Comparison of ENCODE assay signal across 20 mouse cellular contexts in the genomic region with DNA sequence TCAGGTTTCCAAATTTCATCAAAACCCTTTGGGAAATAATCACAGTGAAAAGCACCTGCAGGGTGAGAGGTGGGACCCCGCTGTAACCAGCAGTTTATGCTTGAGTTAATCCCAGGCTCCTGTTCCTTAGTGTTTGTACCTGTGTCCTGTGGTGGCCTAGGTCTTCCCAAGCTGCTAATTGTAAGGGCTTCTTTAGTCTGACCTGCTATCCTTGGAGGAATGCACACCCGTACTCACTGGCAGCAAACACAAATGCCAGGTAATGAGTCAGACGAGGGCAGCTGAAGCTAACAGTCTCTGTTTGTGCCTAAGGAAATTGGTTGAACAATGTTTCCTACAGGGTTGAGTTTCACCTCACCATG. TPM values are rescaled to one million over a fixed set of nuclear protein-coding genes. Genes with fewer than 3 reads are reported as not detected.
A peak's percentile ranks its signal among the peaks of the same experiment; 100 is the strongest.
DNase-seq lines count a peak whose midpoint lies in the region; ATAC-seq lines count a peak whose summit lies in the region.
"Had no signal": no experiment of that assay in that cellular context is flagged by ENCODE, and none has a peak within 500 bp of the region (broad histone marks: within the 10 kb centered on the region; RNA-seq: fewer than 3 reads in every experiment).

No protein-coding gene starts in this region.

- no peak overlapping the region for H3K4me3 ChIP-seq in heart, embryonic 11.5 days (ENCODE audit: low read depth, low read length)
- no peak overlapping the region for H3K4me3 ChIP-seq in heart, embryonic 10.5 days
- H3K4me3 ChIP-seq in heart, embryonic 15.5 days, result no peak overlapping the region
- H3K4me3 ChIP-seq: embryonic facial prominence, embryonic 12.5 days; forebrain, embryonic 12.5 days; hindbrain, embryonic 12.5 days had no signal

- no peaks in the 10 kb centered on the region for H3K36me3 ChIP-seq in heart, embryonic 11.5 days (ENCODE audit: control insufficient read depth, insufficient read depth, low read length)
- H3K36me3 ChIP-seq in heart, embryonic 10.5 days, result no peaks in the 10 kb centered on the region
- H3K36me3 ChIP-seq in heart, embryonic 15.5 days, result no peaks in the 10 kb centered on the region
- H3K36me3 ChIP-seq: embryonic facial prominence, embryonic 12.5 days; forebrain, embryonic 12.5 days; hindbrain, embryonic 12.5 days had no signal

- H3K27me3 ChIP-seq in heart, embryonic 11.5 days (ENCODE audit: control insufficient read depth, insufficient read depth, low read length), result no peaks in the 10 kb centered on the region
- H3K27me3 ChIP-seq in heart, embryonic 10.5 days (ENCODE audit: insufficient read depth, poor library complexity, severe bottlenecking), result no peaks in the 10 kb centered on the region
- H3K27me3 ChIP-seq in heart, embryonic 15.5 days, result no peaks in the 10 kb centered on the region
- H3K27me3 ChIP-seq: embryonic facial prominence, embryonic 12.5 days; forebrain, embryonic 12.5 days; hindbrain, embryonic 12.5 days had no signal

- DNase-seq in gastrocnemius, adult 18-20 months (ENCODE audit: low spot score), result peak; percentile 34
- no peak for DNase-seq in gastrocnemius, postnatal 10 days
- no peak for DNase-seq in heart, embryonic 10.5 days (ENCODE audit: low spot score)
- DNase-seq in heart, postnatal 10 days, result peak; percentile 26 to 30
- no peak for DNase-seq in kidney, postnatal 25 days
- DNase-seq: adrenal gland, postnatal 10 days; cerebellum, adult 11 months; cerebellum, adult 8-10 months; cerebellum, postnatal 14 days; embryo, embryonic 11 days; kidney, adult 9 months had no signal

- no peak overlapping the region for H3K9ac ChIP-seq in heart, embryonic 11.5 days (ENCODE audit: low read depth, low read length)
- no peak overlapping the region for H3K9ac ChIP-seq in heart, embryonic 15.5 days
- H3K9ac ChIP-seq: embryonic facial prominence, embryonic 12.5 days; forebrain, embryonic 12.5 days; hindbrain, embryonic 12.5 days had no signal

- no peaks in the 10 kb centered on the region for H3K9me3 ChIP-seq in heart, embryonic 11.5 days (replicated peaks; ENCODE audit: control insufficient read depth, low read length)
- no peaks in the 10 kb centered on the region for H3K9me3 ChIP-seq in heart, embryonic 10.5 days
- no peaks in the 10 kb centered on the region for H3K9me3 ChIP-seq in heart, embryonic 15.5 days (replicated peaks)
- H3K9me3 ChIP-seq: embryonic facial prominence, embryonic 12.5 days; forebrain, embryonic 12.5 days; hindbrain, embryonic 12.5 days had no signal

- H3K4me1 ChIP-seq in heart, embryonic 11.5 days (ENCODE audit: control insufficient read depth, insufficient read depth, low read length), result peaks cover 14% of the 10 kb centered on the region
- H3K4me1 ChIP-seq in heart, embryonic 10.5 days, result peaks cover 25% of the 10 kb centered on the region
- H3K4me1 ChIP-seq in heart, embryonic 15.5 days (replicated peaks), result peaks cover 24% of the 10 kb centered on the region
- H3K4me1 ChIP-seq: embryonic facial prominence, embryonic 12.5 days; forebrain, embryonic 12.5 days; hindbrain, embryonic 12.5 days had no signal

- intact Hi-C loops in heart, postnatal 10 days (cut with DNase I), result no loop called here

- H3K4me2 ChIP-seq in heart, embryonic 11.5 days, result no peak overlapping the region
- H3K4me2 ChIP-seq in heart, embryonic 15.5 days, result no peak overlapping the region
- H3K4me2 ChIP-seq: embryonic facial prominence, embryonic 12.5 days; forebrain, embryonic 12.5 days; hindbrain, embryonic 12.5 days had no signal

- 60% methylated on average over 3 of the region's 3 CpGs for WGBS in heart, embryonic 11.5 days (ENCODE audit: insufficient replicate concordance)
- WGBS in heart, embryonic 10.5 days, result 56% methylated on average over 3 of the region's 3 CpGs
- WGBS in heart, embryonic 15.5 days, result 49% methylated on average over 3 of the region's 3 CpGs

- no peak for ATAC-seq in heart, embryonic 11.5 days (replicated peaks; ENCODE audit: insufficient number of reproducible peaks, low FRiP score, low TSS enrichment)
- ATAC-seq in heart, embryonic 15.5 days (replicated peaks; ENCODE audit: insufficient number of reproducible peaks, insufficient read depth, low FRiP score, low read depth), result no peak
- ATAC-seq: forebrain, embryonic 16.5 days; hindbrain, embryonic 16.5 days; inflammation-experienced regulatory T-cells, adult 6 months; intestine, postnatal 0 days had no signal

- H3K27ac ChIP-seq in heart, embryonic 11.5 days (ENCODE audit: low read depth, low read length), result peak overlapping the region; percentile 29; the same call in 1 of the 2 replicates
- no peak overlapping the region; the same call in 1 of the 2 replicates for H3K27ac ChIP-seq in heart, embryonic 10.5 days
- H3K27ac ChIP-seq in heart, embryonic 15.5 days, result peak overlapping the region; percentile 70
- H3K27ac ChIP-seq: embryonic facial prominence, embryonic 12.5 days; forebrain, embryonic 12.5 days; hindbrain, embryonic 12.5 days had no signal

RNA-seq across cellular contexts. Expression of gene Fxr1, which starts 25.6 kb away (rescaled TPM):
- total RNA-seq in gastrocnemius, adult 18-20 months (2021), result 100 to 1,000 TPM; 398 to 412 TPM
- total RNA-seq in gastrocnemius, postnatal 10 days (2021), result 100 to 1,000 TPM; 419 to 429 TPM
- polyA plus RNA-seq in heart, embryonic 11.5 days (2014; fragmentation: Nextera tagmentation; extraction: Ambion mirVana), result 83.4 and 89.2 TPM in 2 replicates
- polyA plus RNA-seq in heart, embryonic 10.5 days (2016; fragmentation: Nextera tagmentation; extraction: Ambion mirVana), result 67.7 and 70.5 TPM in 2 replicates
- polyA plus RNA-seq in heart, embryonic 15.5 days (2015; fragmentation: Nextera tagmentation; extraction: Ambion mirVana), result 64.5 and 67.8 TPM in 2 replicates
- 100 to 1,000 TPM; 156 to 159 TPM for total RNA-seq in heart, postnatal 10 days (2021)

Comparison
In these comparisons a context has a peak if more than half of its experiments do, and no peak if none do; other contexts are left out.
1. DNase-seq: peak in gastrocnemius, adult 18-20 months (single experiment) and heart, postnatal 10 days (2 of 2); none in gastrocnemius, postnatal 10 days (single experiment), heart, embryonic 10.5 days (single experiment) and kidney, postnatal 25 days (0 of 2).